Mouse (Mus musculus) bone marrow, adult 2 months (tissue): ENCODE data around the gene B3gat3. TPM values are rescaled to one million over a fixed set of nuclear protein-coding genes. Genes with fewer than 3 reads are reported as not detected.

Experiments used
- H3K27ac ChIP-seq: fragments of 200-500 bp; 2 replicates; pipeline ENCODE4 v1.5.1; 2012; ENCODE audit warnings: low read depth, mild to moderate bottlenecking, control low read depth, inconsistent platforms, low read length; ENCODE audit not compliant: control insufficient read depth, poor library complexity, insufficient read depth
- H3K4me1 ChIP-seq: fragments of 200-500 bp; 2 replicates; pipeline ENCODE4 v1.6.1; 2011; ENCODE audit warnings: low read length; ENCODE audit not compliant: control insufficient read depth, insufficient read depth
- H3K4me3 ChIP-seq: fragments of 200-500 bp; replicated peaks from 2 replicates; pipeline ENCODE3; 2011; ENCODE audit warnings: mild to moderate bottlenecking, low read depth, low read length, control low read depth; ENCODE audit not compliant: control insufficient read depth
- CTCF ChIP-seq: fragments of 200-500 bp; IDR thresholded peaks from 2 replicates; pipeline ENCODE4 v1.5.1; 2011; ENCODE audit warnings: low read length, control low read depth; ENCODE audit not compliant: control insufficient read depth, insufficient read depth
- POLR2A ChIP-seq: fragments of 200-500 bp; IDR thresholded peaks from 2 replicates; pipeline ENCODE4 v1.6.1; 2011; ENCODE audit warnings: low read depth, mild to moderate bottlenecking, control low read depth, low read length, borderline replicate concordance; ENCODE audit not compliant: control insufficient read depth
- whole genome bisulfite sequencing: fragments of 180-500 bp; shearing (Covaris S2); methylation state at CpG from one replicate; pipeline ENCODE4 v1.1.7; 2018; 5-methylcytosine and 5-hydroxymethylcytosine counted together
- polyA plus RNA-seq: library from polyadenylated mRNA; stranded (reverse); fragments of >200 nt; gene quantifications from 2 replicates; pipeline ENCODE4 v1.2.4, GENCODE M21; 2011; ENCODE audit warnings: low replicate concordance; ENCODE audit not compliant: missing spikeins, insufficient read depth, insufficient read length

The B3gat3 gene
- polyA plus RNA-seq, 1 experiment = 58.5 TPM

DNA sequence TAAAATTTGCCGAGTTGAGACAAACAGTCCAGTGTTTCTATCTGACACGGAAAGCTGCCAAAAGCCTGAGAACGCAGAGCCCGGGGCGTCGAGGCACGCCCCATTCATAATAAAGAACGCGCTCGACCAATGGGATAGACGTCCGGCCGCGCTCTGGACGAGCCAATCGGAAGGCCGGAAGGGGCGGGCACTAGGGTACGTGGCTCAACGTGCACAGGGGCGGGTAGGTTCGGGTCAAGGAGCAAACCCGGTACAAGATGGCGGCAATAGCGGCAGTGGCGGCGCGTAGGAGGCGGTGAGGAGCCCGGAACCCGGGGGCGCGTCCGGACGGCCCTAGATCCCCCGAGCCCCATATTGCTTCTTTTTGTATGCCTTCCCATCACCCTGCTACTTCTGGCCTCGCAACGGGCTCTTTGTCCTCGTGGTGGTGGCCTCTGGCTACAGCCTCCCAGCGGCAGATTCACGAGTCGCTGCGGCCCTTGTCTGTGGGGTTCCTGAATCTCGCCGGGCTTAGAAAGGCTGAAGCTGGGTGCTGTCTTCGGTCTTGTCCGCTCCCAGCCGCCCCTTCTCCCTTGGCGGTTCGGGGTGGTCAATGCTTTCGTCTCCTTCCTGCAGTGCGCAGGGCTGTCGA is 22.2 kb upstream of the B3gat3 start, which contains the start of gene Ganab:
TSS of gene Ganab (plus strand) at position 207 of the 631 bp plus-strand sequence.
- under 1% methylated on average over 53 of the region's 53 CpGs for WGBS
- Histone ChIP-seq H3K4me1 (peaks cover 4% of the 10 kb centered on the region; the same call in 1 of the 2 replicates), H3K27ac (peak within 1 kb of the TSS; percentile 75), H3K4me3 (peak within 1 kb of the TSS; percentile 76)
- TF ChIP-seq POLR2A (peak; percentile 91), CTCF (no peak)

DNA sequence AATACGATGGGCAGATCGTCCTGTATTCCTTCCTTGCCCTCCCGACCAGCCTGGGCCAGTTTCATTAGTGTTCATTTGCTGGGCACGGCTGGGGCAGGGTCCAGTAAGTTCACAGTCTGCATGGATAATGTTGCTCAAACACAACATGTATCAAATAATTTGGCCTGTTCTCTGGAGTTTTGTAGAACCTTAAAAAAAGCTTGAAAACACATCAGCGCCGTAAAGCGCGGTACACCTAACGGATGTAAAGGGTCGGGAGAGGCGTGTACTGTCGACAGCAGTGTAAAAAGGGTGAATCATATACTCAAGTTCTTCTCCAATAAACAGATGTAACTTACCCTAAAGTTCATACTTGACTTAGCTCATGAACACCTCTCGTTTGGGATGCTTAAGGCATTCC is 21.6 kb upstream of the B3gat3 start:
- TF ChIP-seq POLR2A = no peak
- no peak for TF ChIP-seq CTCF
- Histone ChIP-seq H3K4me1 (peaks cover 4% of the 10 kb centered on the region; the same call in 1 of the 2 replicates), H3K4me3 (peak overlapping the region; percentile 76), H3K27ac (peak overlapping the region; percentile 71)
- WGBS = 2% methylated on average over 13 of the region's 13 CpGs

DNA sequence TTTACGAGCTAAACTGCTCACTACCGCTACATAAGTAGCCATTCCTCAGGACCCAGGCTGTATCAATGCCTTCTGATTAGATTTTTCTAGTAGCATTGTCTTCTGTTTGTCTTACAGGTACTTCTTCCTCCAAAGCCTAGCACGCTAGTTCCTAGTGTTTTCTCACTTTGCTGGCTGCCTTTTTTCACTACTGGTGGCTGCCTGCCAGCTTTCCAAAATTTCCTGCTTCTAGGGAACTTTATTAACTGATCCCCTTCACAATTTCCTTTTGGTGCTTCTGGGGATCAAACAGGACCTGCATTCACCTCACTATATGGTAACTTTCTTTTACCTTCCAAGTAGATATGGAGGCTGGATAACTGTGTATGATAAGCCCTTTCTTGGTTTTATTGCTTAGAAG is 21.1 kb upstream of the B3gat3 start:
- 47% methylated on average over 3 of the region's 3 CpGs for WGBS
- TF ChIP-seq POLR2A (no peak), CTCF (no peak)
- H3K4me1 ChIP-seq = peaks cover 4% of the 10 kb centered on the region; the same call in 1 of the 2 replicates
- no peak overlapping the region for H3K27ac ChIP-seq
- no peak overlapping the region for H3K4me3 ChIP-seq

DNA sequence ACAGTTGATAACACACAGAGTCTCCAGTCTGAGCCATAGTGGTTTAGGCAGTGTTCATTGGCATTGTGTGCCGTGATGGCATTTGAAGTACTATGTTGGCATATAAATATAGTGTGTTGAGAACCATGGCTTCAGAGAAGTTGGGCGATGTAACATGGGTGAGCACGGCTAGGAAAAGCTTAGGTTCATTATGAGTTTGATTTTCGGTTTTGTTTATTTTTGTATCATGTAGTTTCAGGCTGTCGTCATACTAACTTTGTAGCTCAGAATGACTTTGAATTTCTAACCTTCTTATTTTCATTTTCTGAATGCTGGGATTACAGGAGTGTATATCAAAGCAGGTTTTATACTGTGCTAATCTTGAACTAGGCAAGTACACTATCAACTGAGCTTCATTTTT is 16.8 kb upstream of the B3gat3 start:
- TF ChIP-seq CTCF (no peak), POLR2A (no peak)
- peaks cover 1% of the 10 kb centered on the region; the same call in 1 of the 2 replicates for H3K4me1 ChIP-seq
- 90% methylated on average over 5 of the region's 5 CpGs for WGBS
- no peak overlapping the region for H3K27ac ChIP-seq
- no peak overlapping the region for H3K4me3 ChIP-seq

DNA sequence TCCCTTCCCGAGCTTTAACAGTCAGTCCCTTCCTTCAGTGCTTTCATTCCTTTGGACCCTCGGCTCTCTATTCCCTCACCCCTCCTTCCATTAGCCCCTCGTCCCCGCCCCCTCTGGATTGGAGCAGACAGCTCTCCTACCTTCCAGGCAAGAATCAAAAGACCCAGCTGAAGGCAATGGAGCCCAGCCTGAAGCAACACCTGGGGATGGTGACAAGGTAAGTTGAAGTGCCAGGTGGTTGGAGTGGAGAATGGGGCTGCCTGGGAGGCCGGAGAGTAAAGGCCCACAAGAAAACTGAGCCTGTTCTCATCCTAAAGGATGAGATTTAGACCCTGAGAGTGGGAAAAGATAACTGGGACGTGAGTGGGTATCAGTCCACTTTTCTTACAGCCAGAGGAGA is 11.6 kb upstream of the B3gat3 start:
- TF ChIP-seq CTCF (no peak), POLR2A (no peak)
- no peak overlapping the region for H3K27ac ChIP-seq
- no peak overlapping the region for H3K4me3 ChIP-seq
- WGBS = 91% methylated on average over 6 of the region's 6 CpGs
- no peaks in the 10 kb centered on the region for H3K4me1 ChIP-seq

DNA sequence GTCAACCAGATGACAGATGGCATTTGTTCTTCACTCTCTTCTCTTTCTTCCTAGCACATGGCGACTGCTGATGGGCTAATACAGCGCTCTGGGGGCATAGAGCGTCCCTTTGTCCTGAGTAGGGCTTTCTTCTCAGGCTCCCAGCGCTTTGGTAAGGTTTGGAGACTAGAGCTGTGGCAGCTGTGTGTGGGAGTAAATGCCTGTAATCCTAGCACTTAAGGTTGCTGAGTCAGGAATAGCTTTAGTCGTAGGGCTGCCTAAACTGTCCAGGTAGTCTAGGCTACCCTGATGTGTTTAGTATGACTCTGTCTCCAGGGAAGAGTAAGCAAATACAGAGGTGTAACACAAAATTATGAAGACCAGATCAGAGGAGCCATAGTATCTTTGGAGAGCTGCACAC is 8.4 kb upstream of the B3gat3 start:
- TF ChIP-seq POLR2A (no peak), CTCF (no peak)
- Histone ChIP-seq H3K4me3 (no peak overlapping the region), H3K4me1 (no peaks in the 10 kb centered on the region), H3K27ac (no peak overlapping the region)
- WGBS = 92% methylated on average over 5 of the region's 5 CpGs

DNA sequence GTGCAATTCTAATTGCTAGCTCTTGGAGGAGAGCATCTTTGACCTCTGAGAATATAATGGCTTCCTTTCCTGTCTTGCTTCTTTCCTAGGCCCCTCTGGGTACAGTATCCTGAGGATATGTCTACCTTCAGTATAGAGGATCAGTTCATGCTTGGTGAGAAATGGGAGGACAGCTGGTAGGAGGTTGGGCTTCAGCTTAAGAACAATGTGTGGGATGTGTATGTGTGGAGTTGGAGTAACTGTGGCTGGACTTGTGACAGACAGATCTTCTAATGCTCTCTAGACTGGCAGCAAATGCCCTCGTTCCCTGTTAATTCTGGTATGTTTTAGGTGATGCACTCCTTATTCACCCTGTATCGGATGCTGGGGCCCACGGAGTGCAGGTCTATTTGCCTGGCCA is 6.0 kb upstream of the B3gat3 start:
- TF ChIP-seq POLR2A (no peak), CTCF (no peak)
- no peaks in the 10 kb centered on the region for H3K4me1 ChIP-seq
- 94% methylated on average over 3 of the region's 3 CpGs for WGBS
- no peak overlapping the region for H3K4me3 ChIP-seq
- H3K27ac ChIP-seq = no peak overlapping the region

DNA sequence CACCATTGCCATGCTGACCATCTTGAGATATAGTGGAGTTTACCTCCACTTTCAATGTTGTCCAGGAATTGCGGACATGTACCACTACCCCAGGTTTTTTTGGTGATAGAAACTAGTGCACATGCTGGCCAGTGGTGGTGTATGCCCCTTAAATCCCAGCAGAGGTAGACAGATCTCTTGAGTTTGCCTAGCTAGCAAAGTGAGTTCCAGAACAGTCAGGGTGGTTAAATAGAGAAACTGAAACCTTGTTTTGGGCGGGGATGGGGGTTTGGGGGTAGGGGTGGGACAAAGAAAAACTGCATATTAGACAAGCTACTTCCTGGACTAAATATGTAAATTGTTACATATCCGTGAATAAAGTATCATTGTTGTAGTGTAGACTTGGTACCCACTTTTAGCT is 1.2 kb upstream of the B3gat3 start:
- Histone ChIP-seq H3K27ac (no peak overlapping the region), H3K4me1 (peaks cover 3% of the 10 kb centered on the region; the same call in 1 of the 2 replicates), H3K4me3 (no peak overlapping the region)
- WGBS = 52% methylated on average over 3 of the region's 3 CpGs
- TF ChIP-seq POLR2A (no peak), CTCF (no peak)
